Mouse (Mus musculus) heart, postnatal 0 days (tissue): ENCODE measurements at regions not wholly inside any gene's neighbourhood (a gene's known extent, or its start where the extent isn't known, plus 50 kb on each side); places are given as distances from the start of the nearest gene placed in this dataset.

ENCODE experiments used
- ATAC-seq: fragments of 200-750 bp; cut with Nextera tagmentation; 2 replicates; pipeline ENCODE4 v1.8.0; 2017; ENCODE audit warnings: low read depth, moderate number of reproducible peaks, moderate library complexity; ENCODE audit not compliant: insufficient read depth
- DNase-seq: peaks from one replicate; pipeline ENCODE4 v3.0.0-alpha.2; 2016; ENCODE audit warnings: low spot score
- H3K27ac ChIP-seq: fragments of 300-500 bp; sonication (generic); 2 replicates; pipeline ENCODE4 v1.5.1; 2014; ENCODE audit warnings: low read depth, mild to moderate bottlenecking
- H3K27me3 ChIP-seq: fragments of 300-500 bp; sonication (generic); 2 replicates; pipeline ENCODE4 v1.6.1; 2014; ENCODE audit warnings: low read length, mixed read lengths; ENCODE audit not compliant: control insufficient read depth, insufficient read depth
- H3K36me3 ChIP-seq: fragments of 300-500 bp; sonication (generic); replicated peaks from 2 replicates; pipeline ENCODE4 v1.6.1; 2014; ENCODE audit warnings: low read length, mixed read lengths; ENCODE audit not compliant: control insufficient read depth, insufficient read depth
- H3K4me1 ChIP-seq: fragments of 300-500 bp; sonication (generic); 2 replicates; pipeline ENCODE4 v1.6.1; 2014; ENCODE audit warnings: antibody characterized with exemption; ENCODE audit not compliant: control insufficient read depth, insufficient read depth
- H3K4me2 ChIP-seq: fragments of 300-500 bp; sonication (generic); 2 replicates; pipeline ENCODE4 v1.6.1; 2014; ENCODE audit warnings: low read depth, mild to moderate bottlenecking, low read length, moderate library complexity
- H3K4me3 ChIP-seq: fragments of 300-500 bp; sonication (generic); 2 replicates; pipeline ENCODE4 v1.5.1; 2014; ENCODE audit warnings: low read depth, low read length
- H3K9ac ChIP-seq: fragments of 300-500 bp; sonication (generic); replicated peaks from 2 replicates; pipeline ENCODE4 v1.6.1; 2014; ENCODE audit warnings: low read depth, low read length, mixed read lengths
- H3K9me3 ChIP-seq: fragments of 300-500 bp; sonication (generic); replicated peaks from 2 replicates; pipeline ENCODE4 v1.6.1; 2016; ENCODE audit warnings: low read length; ENCODE audit not compliant: control insufficient read depth
- CTCF ChIP-seq: IDR thresholded peaks from 2 replicates; pipeline ENCODE4 v1.5.1; 2016; ENCODE audit warnings: antibody characterized with exemption, control low read depth, low read depth
- EP300 ChIP-seq: IDR thresholded peaks from 2 replicates; pipeline ENCODE4 v1.6.1; 2016; ENCODE audit warnings: antibody characterized with exemption, low read depth
- WGBS: fragments of 180-500 bp; shearing (Covaris S2); extraction: QIAGEN DNeasy Blood & Tissue Kit; methylation state at CpG from one replicate; pipeline ENCODE4 v1.1.7; 2014; 5-methylcytosine and 5-hydroxymethylcytosine counted together

DNA sequence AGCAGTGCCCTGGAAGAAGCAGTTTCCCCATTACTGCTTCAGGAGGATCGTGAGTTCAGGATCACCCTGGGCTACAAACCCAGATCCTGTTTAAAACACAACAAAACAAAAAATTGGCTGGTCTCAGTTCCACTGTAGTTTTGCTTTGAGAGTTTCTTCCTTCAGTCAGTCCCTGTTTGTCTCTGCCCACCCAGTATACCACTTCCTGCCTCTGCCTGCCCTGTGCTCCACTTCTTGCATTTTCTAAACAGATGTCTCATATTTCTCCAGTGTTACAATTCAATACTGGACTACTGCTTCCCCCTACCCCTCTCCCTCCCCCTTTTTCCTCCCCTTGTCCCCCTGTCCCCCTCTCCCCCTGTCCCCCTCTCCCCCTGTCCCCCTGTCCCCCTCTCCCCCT is 98.6 kb upstream of the F13a1 start:
- ATAC-seq (no peak), DNase-seq (no peak)
- Histone ChIP-seq H3K9ac (no peak overlapping the region), H3K4me3 (no peak overlapping the region), H3K4me2 (no peak overlapping the region), H3K36me3 (no peaks in the 10 kb centered on the region), H3K4me1 (peaks cover 4% of the 10 kb centered on the region; the same call in 1 of the 2 replicates), H3K27me3 (no peaks in the 10 kb centered on the region), H3K27ac (no peak overlapping the region), H3K9me3 (no peaks in the 10 kb centered on the region)
- TF ChIP-seq EP300 (no peak), CTCF (no peak)
- 63% methylated on average over 1 of the region's 1 CpGs for WGBS

DNA sequence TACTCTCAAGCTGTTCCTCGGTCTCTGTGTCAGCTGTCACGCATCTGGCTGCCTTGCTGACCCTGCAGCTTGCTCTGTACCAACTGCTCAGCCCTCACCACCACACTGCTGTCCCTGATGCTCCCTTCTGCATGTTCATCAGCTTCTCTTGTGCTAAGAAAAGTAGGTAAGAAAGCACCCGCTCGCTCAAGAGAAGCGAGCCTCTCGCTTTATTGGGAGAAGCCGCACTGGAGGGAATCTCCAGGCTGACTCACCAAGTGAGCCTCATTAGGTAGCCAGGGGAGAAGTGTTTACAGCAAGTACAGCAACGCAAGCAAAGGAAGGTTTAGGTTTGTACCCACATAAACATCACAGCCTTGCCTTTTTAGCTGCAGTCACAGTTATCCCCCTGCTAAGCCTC is 97.7 kb upstream of the F13a1 start:
- no peaks in the 10 kb centered on the region for H3K27me3 ChIP-seq
- no peaks in the 10 kb centered on the region for H3K9me3 ChIP-seq
- peaks cover 4% of the 10 kb centered on the region; the same call in 1 of the 2 replicates for H3K4me1 ChIP-seq
- H3K4me2 ChIP-seq, result no peak overlapping the region
- no peak for TF ChIP-seq EP300
- TF ChIP-seq CTCF, result no peak
- no peak overlapping the region for H3K4me3 ChIP-seq
- H3K27ac ChIP-seq, result no peak overlapping the region
- H3K9ac ChIP-seq, result no peak overlapping the region
- no peak for DNase-seq
- H3K36me3 ChIP-seq, result no peaks in the 10 kb centered on the region
- WGBS, result 92% methylated on average over 8 of the region's 8 CpGs
- no peak for ATAC-seq

DNA sequence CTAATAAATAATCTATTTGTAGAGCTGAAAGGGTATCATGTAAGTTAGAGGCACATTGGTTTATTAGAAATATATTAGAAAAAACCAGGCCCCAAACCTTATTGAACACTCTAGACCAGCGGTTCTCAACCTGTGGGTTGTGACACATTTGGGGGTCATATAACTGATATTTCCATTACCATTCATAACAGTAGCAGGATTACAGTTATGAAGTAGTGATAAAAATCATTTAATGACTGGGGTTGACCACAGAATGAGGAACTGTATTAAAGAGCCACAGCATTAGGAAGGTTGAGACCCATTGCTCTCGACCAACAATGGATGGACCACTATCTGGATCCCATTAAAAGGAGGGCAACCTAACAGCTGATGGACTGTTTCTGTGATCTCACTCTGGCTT is 92.8 kb upstream of the F13a1 start:
- Histone ChIP-seq H3K27ac (no peak overlapping the region), H3K4me2 (no peak overlapping the region), H3K9me3 (no peaks in the 10 kb centered on the region), H3K4me3 (no peak overlapping the region), H3K27me3 (no peaks in the 10 kb centered on the region), H3K4me1 (no peaks in the 10 kb centered on the region), H3K9ac (no peak overlapping the region), H3K36me3 (no peaks in the 10 kb centered on the region)
- DNase-seq (no peak), ATAC-seq (no peak)
- TF ChIP-seq EP300 (no peak), CTCF (no peak)
- WGBS, result 76% methylated on average over 2 of the region's 2 CpGs

DNA sequence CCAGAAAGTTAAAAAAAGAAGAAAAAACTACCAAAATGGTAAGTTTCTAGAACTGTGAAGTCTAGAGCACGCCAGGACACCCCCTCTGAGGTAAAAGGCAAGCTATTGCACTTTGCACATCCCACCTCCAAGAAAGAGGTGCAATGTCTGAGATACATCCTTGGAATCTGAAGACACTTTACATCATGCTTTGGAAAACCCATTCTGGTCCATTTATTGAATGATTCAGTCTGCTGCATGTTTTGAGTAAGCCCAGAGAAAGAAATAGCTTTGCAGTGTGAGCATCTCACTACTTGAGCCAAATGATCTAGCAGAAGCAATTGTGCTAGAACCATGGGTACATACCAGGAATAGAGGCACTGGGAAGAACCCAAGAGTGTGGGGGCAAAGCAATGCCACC is 85.1 kb upstream of the F13a1 start:
- no peak overlapping the region for H3K9ac ChIP-seq
- no peaks in the 10 kb centered on the region for H3K36me3 ChIP-seq
- WGBS, result 53% methylated on average over 1 of the region's 1 CpGs
- no peaks in the 10 kb centered on the region for H3K27me3 ChIP-seq
- TF ChIP-seq CTCF (no peak), EP300 (no peak)
- H3K4me3 ChIP-seq, result no peak overlapping the region
- no peaks in the 10 kb centered on the region for H3K9me3 ChIP-seq
- ATAC-seq, result no peak
- no peak for DNase-seq
- H3K4me1 ChIP-seq, result no peaks in the 10 kb centered on the region
- no peak overlapping the region for H3K4me2 ChIP-seq
- no peak overlapping the region for H3K27ac ChIP-seq

DNA sequence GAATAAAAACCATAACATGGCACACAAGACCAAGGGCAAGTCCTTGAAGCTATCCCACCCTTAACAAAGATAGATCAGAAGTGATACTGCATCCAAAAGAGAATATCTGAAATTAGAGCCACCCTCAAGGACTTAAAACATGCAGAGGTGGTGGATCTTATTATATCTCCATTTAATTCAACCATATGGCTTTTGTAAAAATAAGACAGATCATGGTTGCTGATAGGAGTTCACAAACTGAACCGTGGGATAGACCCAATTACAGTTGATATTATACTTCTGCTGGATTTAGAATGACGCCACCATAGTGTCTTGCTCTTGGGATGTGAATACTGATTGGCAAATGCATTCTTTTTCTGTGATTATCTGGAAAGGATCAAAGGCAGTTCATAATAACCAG is 84.5 kb upstream of the F13a1 start:
- H3K4me3 ChIP-seq, result no peak overlapping the region
- ATAC-seq (no peak), DNase-seq (no peak)
- no peaks in the 10 kb centered on the region for H3K4me1 ChIP-seq
- H3K27ac ChIP-seq, result no peak overlapping the region
- no peaks in the 10 kb centered on the region for H3K9me3 ChIP-seq
- TF ChIP-seq CTCF (no peak), EP300 (no peak)
- 68% methylated on average over 2 of the region's 2 CpGs for WGBS
- no peaks in the 10 kb centered on the region for H3K27me3 ChIP-seq
- no peaks in the 10 kb centered on the region for H3K36me3 ChIP-seq
- H3K9ac ChIP-seq, result no peak overlapping the region
- H3K4me2 ChIP-seq, result no peak overlapping the region

DNA sequence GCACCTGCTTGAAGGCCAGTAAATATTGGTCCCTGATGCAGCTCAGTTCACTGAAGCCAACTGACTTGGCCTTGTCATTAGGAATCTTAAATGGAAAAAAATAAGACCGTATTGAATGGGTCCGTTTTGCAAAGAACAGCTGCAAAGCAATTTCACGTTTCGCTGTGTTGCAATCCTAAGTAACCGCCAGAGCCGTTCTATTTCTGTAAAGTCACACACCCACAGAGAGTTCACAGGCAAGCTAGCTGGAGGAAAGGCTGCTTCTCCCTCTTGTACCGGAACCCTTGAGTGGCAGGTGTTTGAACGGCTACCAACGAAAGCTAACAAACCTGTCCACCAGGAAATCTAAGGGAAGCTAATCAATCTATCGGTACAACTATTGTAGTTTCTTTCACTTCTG is 80.6 kb upstream of the F13a1 start:
- no peaks in the 10 kb centered on the region for H3K4me1 ChIP-seq
- no peaks in the 10 kb centered on the region for H3K27me3 ChIP-seq
- no peak overlapping the region for H3K9ac ChIP-seq
- H3K36me3 ChIP-seq, result no peaks in the 10 kb centered on the region
- DNase-seq, result no peak
- H3K27ac ChIP-seq, result no peak overlapping the region
- no peak overlapping the region for H3K4me3 ChIP-seq
- ATAC-seq, result no peak
- no peaks in the 10 kb centered on the region for H3K9me3 ChIP-seq
- TF ChIP-seq EP300 (no peak), CTCF (no peak)
- H3K4me2 ChIP-seq, result no peak overlapping the region
- WGBS, result 63% methylated on average over 10 of the region's 10 CpGs
